Mouse (Mus musculus) limb, embryonic 11.5 days (tissue): Measurements from ENCODE around the gene Jazf1. TPM values are rescaled to one million over a fixed set of nuclear protein-coding genes. Genes with fewer than 3 reads are reported as not detected.

Source experiments
- ATAC-seq: fragments of 200-750 bp; cut with Nextera tagmentation; 2 replicates; pipeline ENCODE4 v1.8.0; 2017; ENCODE audit warnings: low read depth; ENCODE audit not compliant: insufficient number of reproducible peaks, low FRiP score, low TSS enrichment
- DNase-seq: peaks from one replicate; pipeline ENCODE4 v3.0.0-alpha.2; 2015; ENCODE audit warnings: low spot score
- H3K27ac ChIP-seq: fragments of 300-500 bp; sonication (generic); replicated peaks from 2 replicates; pipeline ENCODE4 v1.5.1; 2014; ENCODE audit warnings: low read depth, mild to moderate bottlenecking, low read length
- H3K27me3 ChIP-seq: fragments of 300-500 bp; sonication (generic); 2 replicates; pipeline ENCODE4 v1.6.1; 2014; ENCODE audit warnings: mild to moderate bottlenecking, low read length, mixed read lengths; ENCODE audit not compliant: control insufficient read depth, insufficient read depth
- H3K36me3 ChIP-seq: fragments of 300-500 bp; sonication (generic); 2 replicates; pipeline ENCODE4 v1.6.1; 2014; ENCODE audit warnings: mild to moderate bottlenecking, low read length, moderate library complexity, mixed read lengths; ENCODE audit not compliant: control insufficient read depth, insufficient read depth
- H3K4me1 ChIP-seq: fragments of 300-500 bp; sonication (generic); 2 replicates; pipeline ENCODE4 v1.6.1; 2014; ENCODE audit warnings: low read length, mixed read lengths; ENCODE audit not compliant: control insufficient read depth, insufficient read depth
- H3K4me2 ChIP-seq: fragments of 300-500 bp; sonication (generic); 2 replicates; pipeline ENCODE4 v1.6.1; 2014; ENCODE audit warnings: low read depth, mild to moderate bottlenecking, moderate library complexity; ENCODE audit not compliant: severe bottlenecking
- H3K4me3 ChIP-seq: fragments of 300-500 bp; sonication (generic); 2 replicates; pipeline ENCODE4 v1.5.1; 2014; ENCODE audit warnings: low read depth, low read length
- H3K9ac ChIP-seq: fragments of 300-500 bp; sonication (generic); 2 replicates; pipeline ENCODE4 v1.6.1; 2014; ENCODE audit warnings: mild to moderate bottlenecking, low read length
- H3K9me3 ChIP-seq: fragments of 300-500 bp; sonication (generic); 2 replicates; pipeline ENCODE4 v1.6.1; 2016; ENCODE audit warnings: low read length; ENCODE audit not compliant: control insufficient read depth
- WGBS: fragments of 180-500 bp; shearing (Covaris S2); extraction: QIAGEN DNeasy Blood & Tissue Kit; methylation state at CpG from one replicate; pipeline ENCODE4 v1.1.7; 2014; 5-methylcytosine and 5-hydroxymethylcytosine counted together
- polyA plus RNA-seq: library from polyadenylated mRNA; unstranded; fragments of >200 nt; fragmentation: Nextera tagmentation; extraction: Ambion mirVana; gene quantifications from 2 replicates; pipeline ENCODE4 v1.2.1, GENCODE M21; 2014

Jazf1 gene
- polyA plus RNA-seq, 1 experiment from 2014 or later: 6.5 TPM

DNA sequence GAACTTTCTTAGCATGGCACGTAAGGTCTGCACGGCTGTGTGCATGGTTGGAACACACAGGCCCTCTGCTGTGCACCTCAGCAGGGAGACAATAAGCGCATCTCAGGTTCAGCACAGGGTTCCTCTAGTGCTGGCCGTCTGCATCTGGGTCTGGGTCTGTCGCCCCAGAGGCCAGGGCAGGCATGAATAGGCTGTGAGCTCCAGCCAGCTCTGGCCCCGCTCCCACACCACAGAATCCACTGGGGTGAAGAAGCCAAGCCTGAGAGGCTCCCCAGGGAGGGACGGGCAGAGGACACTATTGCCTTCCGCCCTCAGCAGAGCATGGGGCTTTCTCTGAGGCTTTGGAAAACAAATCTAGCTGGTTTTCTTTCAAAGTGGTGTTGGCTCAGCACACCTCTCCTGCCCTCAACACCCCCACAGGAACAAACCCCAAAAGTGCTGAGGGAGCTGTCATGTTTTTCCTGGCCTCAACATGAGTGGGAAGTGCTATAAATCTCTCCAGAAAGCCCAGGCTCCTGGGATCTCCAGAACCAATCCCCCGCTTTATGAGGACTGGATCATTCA is 272.3 kb downstream of the Jazf1 start:
- ATAC-seq (no peak), DNase-seq (no peak)
- no peaks in the 10 kb centered on the region for H3K36me3 ChIP-seq
- H3K4me2 ChIP-seq: no peak overlapping the region; the same call in 1 of the 2 replicates
- WGBS: 65% methylated on average over 9 of the region's 9 CpGs
- peak overlapping the region; percentile 8; the same call in 1 of the 2 replicates for H3K9ac ChIP-seq
- H3K27ac ChIP-seq: peak overlapping the region; percentile 78
- H3K27me3 ChIP-seq: no peaks in the 10 kb centered on the region
- no peak overlapping the region for H3K4me3 ChIP-seq
- H3K9me3 ChIP-seq: no peaks in the 10 kb centered on the region
- peaks cover 44% of the 10 kb centered on the region for H3K4me1 ChIP-seq

DNA sequence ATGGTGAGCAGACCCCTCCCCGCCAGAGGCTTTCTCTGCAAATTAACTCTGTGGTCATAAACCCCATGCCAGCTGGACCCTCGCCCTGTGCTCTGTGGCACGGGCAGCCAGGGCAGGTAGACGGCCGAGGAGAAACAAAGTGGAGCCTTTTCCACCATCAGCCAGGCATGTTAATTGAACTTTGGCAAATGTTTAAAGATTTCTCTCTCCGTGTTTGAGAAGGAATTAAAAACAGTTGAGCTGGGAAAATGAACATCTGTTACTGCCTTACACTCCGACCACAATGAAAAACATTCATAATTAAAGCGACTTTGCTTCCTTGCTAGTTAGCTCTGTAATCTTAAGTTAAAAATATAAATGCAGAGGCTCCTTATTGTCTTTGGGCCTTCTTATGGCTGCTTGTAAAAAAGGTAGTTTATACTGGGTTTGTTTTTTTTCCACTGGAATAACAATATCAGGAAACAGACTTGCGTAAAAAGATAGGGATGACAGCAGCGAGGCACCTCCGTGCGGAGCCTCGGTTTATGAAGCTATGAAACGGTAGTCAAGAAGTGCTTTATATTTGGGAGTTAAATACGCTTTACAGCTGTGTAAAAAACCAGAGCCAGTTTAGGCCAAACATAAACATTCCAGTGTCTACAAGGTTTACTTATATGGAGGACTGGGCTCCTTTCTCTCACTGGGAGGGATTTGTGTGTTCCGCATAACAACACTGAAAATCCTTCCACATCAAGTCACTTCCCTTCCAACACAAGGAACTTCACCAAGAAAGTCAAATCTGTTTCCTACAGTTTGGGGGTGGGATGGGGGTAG is 273.2 kb downstream of the Jazf1 start:
- H3K9me3 ChIP-seq: no peaks in the 10 kb centered on the region
- DNase-seq (peak; percentile 50), ATAC-seq (no peak)
- no peak overlapping the region; the same call in 1 of the 2 replicates for H3K4me2 ChIP-seq
- H3K4me1 ChIP-seq: peaks cover 51% of the 10 kb centered on the region
- H3K27me3 ChIP-seq: no peaks in the 10 kb centered on the region
- H3K4me3 ChIP-seq: no peak overlapping the region
- WGBS: 24% methylated on average over 16 of the region's 16 CpGs
- H3K36me3 ChIP-seq: no peaks in the 10 kb centered on the region
- H3K9ac ChIP-seq: no peak overlapping the region
- H3K27ac ChIP-seq: peak overlapping the region; percentile 78

DNA sequence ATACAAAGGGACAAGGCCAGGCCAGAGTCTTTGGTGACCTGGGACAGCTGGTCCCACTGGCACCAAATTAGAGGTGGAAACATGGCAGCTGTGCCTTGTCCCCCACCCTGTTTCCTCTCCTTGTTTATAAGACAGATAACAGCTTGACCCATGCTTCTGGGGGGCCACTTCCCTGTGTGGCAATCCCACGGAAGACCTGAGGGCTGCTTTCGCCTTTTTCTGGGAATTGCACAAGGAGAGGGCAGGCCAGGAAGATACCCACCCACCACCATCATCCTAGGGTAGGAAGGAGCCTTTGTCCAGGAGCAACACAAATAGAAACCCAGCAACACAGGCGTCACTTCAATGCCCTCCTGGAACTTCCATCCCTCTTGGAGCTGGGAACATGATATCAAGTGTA is 276.0 kb downstream of the Jazf1 start:
- WGBS: 85% methylated on average over 3 of the region's 3 CpGs
- Histone ChIP-seq H3K27me3 (no peaks in the 10 kb centered on the region), H3K4me3 (no peak overlapping the region), H3K36me3 (no peaks in the 10 kb centered on the region), H3K4me2 (no peak overlapping the region), H3K9ac (no peak overlapping the region), H3K27ac (no peak overlapping the region), H3K9me3 (no peaks in the 10 kb centered on the region), H3K4me1 (peaks cover 50% of the 10 kb centered on the region)
- ATAC-seq (no peak), DNase-seq (no peak)

DNA sequence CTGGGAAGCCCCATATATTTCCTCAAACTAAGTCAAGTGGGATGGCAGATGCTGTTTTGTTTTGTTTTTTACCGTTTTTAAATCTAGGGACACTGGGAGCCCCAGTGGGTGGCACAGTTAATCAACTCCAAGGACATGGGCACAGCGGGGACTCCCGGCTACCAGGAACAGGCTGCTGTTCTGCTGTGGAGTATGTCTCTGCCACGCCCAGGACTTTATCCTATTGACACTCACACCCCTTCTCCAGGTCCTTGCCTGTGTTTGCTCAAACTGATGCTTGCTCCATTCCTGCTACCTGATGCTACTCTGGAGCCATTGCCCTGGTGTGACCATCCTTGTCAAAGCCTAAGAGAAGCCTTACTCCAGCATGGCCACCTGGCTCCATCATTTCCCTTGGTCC is 277.6 kb downstream of the Jazf1 start:
- 0 out of 2 replicates have a peak overlapping the region, but pooled peaks have one; percentile 33 for H3K27ac ChIP-seq
- no peaks in the 10 kb centered on the region for H3K36me3 ChIP-seq
- 81% methylated on average over 4 of the region's 4 CpGs for WGBS
- no peak overlapping the region for H3K4me3 ChIP-seq
- no peak overlapping the region for H3K9ac ChIP-seq
- DNase-seq (no peak), ATAC-seq (no peak)
- H3K27me3 ChIP-seq: no peaks in the 10 kb centered on the region
- H3K9me3 ChIP-seq: no peaks in the 10 kb centered on the region
- H3K4me1 ChIP-seq: peaks cover 34% of the 10 kb centered on the region
- H3K4me2 ChIP-seq: no peak overlapping the region

DNA sequence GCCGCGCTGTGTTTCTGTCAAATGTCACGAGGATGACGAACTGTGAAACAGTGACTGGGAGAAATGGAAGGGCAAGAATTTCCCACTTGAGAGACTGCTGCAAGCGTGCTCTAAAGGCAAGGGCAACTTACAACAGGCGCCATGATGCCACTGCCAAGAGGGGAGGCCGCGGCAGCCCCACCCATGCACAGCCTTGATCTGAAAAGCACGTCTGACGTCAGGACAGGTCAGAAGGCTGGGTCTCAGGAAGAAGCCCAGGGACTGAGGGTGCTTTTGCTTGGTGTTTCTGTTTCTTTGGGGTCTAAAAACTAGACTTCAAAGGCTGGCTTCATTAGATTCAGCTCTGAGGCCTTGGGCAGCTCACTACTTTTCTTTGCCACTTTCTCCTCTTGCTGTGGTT is 278.1 kb downstream of the Jazf1 start:
- no peaks in the 10 kb centered on the region for H3K9me3 ChIP-seq
- no peaks in the 10 kb centered on the region for H3K36me3 ChIP-seq
- H3K4me1 ChIP-seq: peaks cover 30% of the 10 kb centered on the region
- H3K4me3 ChIP-seq: no peak overlapping the region
- H3K27ac ChIP-seq: peak overlapping the region; percentile 33; the same call in 1 of the 2 replicates
- no peak for ATAC-seq
- 0 out of 2 replicates have a peak overlapping the region, but pooled peaks have one; percentile 2 for H3K4me2 ChIP-seq
- WGBS: 52% methylated on average over 10 of the region's 10 CpGs
- no peak overlapping the region; the same call in 1 of the 2 replicates for H3K9ac ChIP-seq
- no peaks in the 10 kb centered on the region for H3K27me3 ChIP-seq
- DNase-seq: no peak

DNA sequence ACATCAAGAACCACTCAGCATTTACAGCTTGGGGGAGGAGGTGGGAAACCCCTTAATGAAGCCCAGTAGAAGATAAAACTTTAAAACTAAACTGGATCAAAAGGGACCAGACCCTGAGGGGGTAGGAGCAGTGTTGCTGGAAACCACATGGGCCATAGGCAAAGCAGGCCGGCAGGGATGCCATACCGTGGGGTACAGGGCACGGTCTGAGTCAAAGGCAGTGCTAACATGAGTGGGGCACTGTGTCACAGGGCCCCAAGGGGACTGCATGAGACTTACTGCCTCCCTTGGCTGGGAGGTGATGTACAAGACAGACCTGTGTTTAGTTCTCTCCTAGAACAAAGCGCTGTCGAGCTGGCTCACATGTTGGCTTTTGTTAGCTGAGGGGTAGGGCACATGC is 288.9 kb downstream of the Jazf1 start:
- ATAC-seq (peak; percentile 64; the same call in 1 of the 2 replicates), DNase-seq (peak; percentile 70)
- H3K27me3 ChIP-seq: 0 out of 2 replicates have a peak, but pooled peaks cover 2% of the 10 kb centered on the region
- H3K4me1 ChIP-seq: peaks cover 13% of the 10 kb centered on the region
- H3K27ac ChIP-seq: peak overlapping the region; percentile 64; the same call in 1 of the 2 replicates
- H3K9me3 ChIP-seq: no peaks in the 10 kb centered on the region
- no peak overlapping the region for H3K4me2 ChIP-seq
- no peak overlapping the region for H3K4me3 ChIP-seq
- no peak overlapping the region for H3K9ac ChIP-seq
- H3K36me3 ChIP-seq: no peaks in the 10 kb centered on the region
- WGBS: 34% methylated on average over 5 of the region's 5 CpGs

DNA sequence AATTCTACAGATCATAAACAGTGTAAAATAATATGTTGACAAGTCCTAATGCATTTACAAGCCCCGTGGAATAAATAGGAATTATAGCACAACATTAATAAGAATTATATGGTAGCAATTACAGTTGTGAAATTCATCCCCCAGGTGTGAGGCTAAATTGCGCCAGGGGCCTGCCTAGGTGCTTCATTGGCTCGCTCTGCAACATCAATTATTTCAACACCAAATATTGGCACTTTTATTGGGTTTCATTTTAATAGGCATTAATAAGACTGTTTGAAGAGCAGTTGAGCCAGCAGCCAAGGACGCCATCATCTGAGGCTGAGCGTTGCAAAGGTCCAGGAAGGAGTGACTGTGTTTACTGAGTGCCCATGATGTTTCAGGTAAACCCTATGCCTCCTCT is 289.9 kb downstream of the Jazf1 start:
- WGBS: 22% methylated on average over 5 of the region's 5 CpGs
- Histone ChIP-seq H3K9ac (no peak overlapping the region), H3K27ac (peak overlapping the region; percentile 64), H3K27me3 (0 out of 2 replicates have a peak, but pooled peaks cover 2% of the 10 kb centered on the region), H3K4me1 (peaks cover 13% of the 10 kb centered on the region), H3K36me3 (no peaks in the 10 kb centered on the region), H3K4me2 (no peak overlapping the region), H3K4me3 (no peak overlapping the region), H3K9me3 (no peaks in the 10 kb centered on the region)
- ATAC-seq: no peak
- peak; percentile 49 for DNase-seq

DNA sequence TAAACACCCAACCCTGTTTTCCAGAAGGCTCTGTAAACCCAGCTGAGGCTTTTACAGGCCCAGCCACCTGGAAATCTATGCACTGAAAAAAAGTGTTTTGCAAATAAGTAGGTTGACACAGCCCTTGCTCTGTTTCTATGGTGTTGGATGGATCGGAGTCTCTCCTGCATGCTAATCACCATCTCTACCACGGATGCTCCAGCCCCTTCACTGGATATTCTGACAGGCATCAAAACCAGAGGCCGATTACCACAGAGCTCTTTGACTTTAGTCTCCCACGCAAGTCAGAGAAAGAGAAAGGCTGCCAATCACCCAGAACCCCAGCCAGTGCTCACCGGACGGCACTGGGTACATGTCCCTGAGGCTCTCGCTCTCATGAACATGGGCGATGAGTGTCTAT is 291.4 kb downstream of the Jazf1 start:
- Histone ChIP-seq H3K27ac (no peak overlapping the region), H3K4me1 (peaks cover 13% of the 10 kb centered on the region), H3K4me3 (no peak overlapping the region), H3K36me3 (no peaks in the 10 kb centered on the region), H3K9me3 (no peaks in the 10 kb centered on the region), H3K27me3 (0 out of 2 replicates have a peak, but pooled peaks cover 2% of the 10 kb centered on the region), H3K4me2 (no peak overlapping the region), H3K9ac (no peak overlapping the region)
- 81% methylated on average over 8 of the region's 8 CpGs for WGBS
- DNase-seq: peak; percentile 48
- no peak for ATAC-seq
